Mouse (Mus musculus): Measurements from ENCODE around the gene Tulp3. TPM values are rescaled to one million over a fixed set of nuclear protein-coding genes. Genes with fewer than 3 reads are reported as not detected.

The Tulp3 gene
- total and polyA plus RNA-seq, 3 experiments: 3.7 to 13.1 (median 5.5) TPM

DNA sequence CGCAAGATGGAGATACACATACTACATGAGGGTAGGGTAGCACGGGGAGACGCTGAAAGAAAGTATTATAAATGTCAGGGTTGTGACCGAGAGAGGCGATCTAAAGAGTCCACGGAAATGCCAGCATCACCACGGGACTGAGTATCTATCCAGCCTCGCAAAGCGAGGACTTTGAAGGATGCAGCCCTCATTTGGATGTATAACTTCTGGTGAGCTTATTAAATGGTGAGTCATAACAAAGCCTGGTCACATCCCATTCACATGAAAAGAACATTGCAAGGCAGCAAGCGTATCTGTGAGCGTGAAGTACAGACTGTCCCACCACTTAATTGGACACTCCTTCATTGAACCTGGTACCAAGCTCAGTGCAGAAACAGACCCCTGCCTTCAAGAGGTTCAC is 54.2 kb downstream of the Tulp3 start:
- Histone ChIP-seq H3K4me2 (ENCODE audit: insufficient read depth, low read depth, poor library complexity, severe bottlenecking) (no peak overlapping the region), H3K79me2 (replicated peaks; ENCODE audit: control insufficient read depth, extremely low read depth, insufficient read depth, poor library complexity, severe bottlenecking) (no peaks in the 10 kb centered on the region), H3K4me1 (ENCODE audit: control insufficient read depth in 1 of 2, insufficient read depth in 2 of 2) (peaks cover 6% of the 10 kb centered on the region in 2 experiments; a peak in 3 of 4 replicates), H3K9ac (ENCODE audit: insufficient read depth, low read depth) (no peak overlapping the region), H3K27ac (ENCODE audit: insufficient read depth, low read depth) (no peak overlapping the region), H3K27me3 (replicated peaks) (no peaks in the 10 kb centered on the region), H3K9me3 (replicated peaks; ENCODE audit: low read length) (peaks cover 14% of the 10 kb centered on the region), H3K36me3 (replicated peaks in 1 of 2; ENCODE audit: control insufficient read depth in 1 of 2, insufficient read depth in 1 of 2, low read length in 1 of 2) (no peaks in the 10 kb centered on the region), H3K4me3 (replicated peaks in 1 of 3; ENCODE audit: low read depth in 2 of 3, low read length in 2 of 3, poor library complexity in 1 of 3) (no peak overlapping the region)
- dilution Hi-C loops (cut with MboI; ENCODE audit: extremely low pct_ligation_motif_present, extremely low pct_unique_long_range_greater_than_20kb, low sequenced_read_pairs): no loop called here
- no peak for DNase-seq (ENCODE audit: extremely low read depth)
- in situ Hi-C loops (cut with MboI; ENCODE audit: low pct_ligation_motif_present, low pct_unique_long_range_greater_than_20kb, low sequenced_read_pairs): no loop called here
- no peak for TF ChIP-seq CTCF (conservative IDR thresholded peaks at IDR 0.05 in 1 of 2, IDR thresholded peaks at IDR 0.05 in 1 of 2; ENCODE audit: low read depth in 2 of 2, low read length in 2 of 2)
- no peak for TF ChIP-seq USF2 (conservative IDR thresholded peaks at IDR 0.05; ENCODE audit: low read depth, low read length)
- TF ChIP-seq KAT2A (IDR thresholded peaks at IDR 0.05; ENCODE audit: insufficient replicate concordance, low read length): no peak
- no peak for TF ChIP-seq USF1 (IDR thresholded peaks at IDR 0.05; ENCODE audit: low read depth, low read length)
- TF ChIP-seq MEF2A (IDR thresholded peaks at IDR 0.05; ENCODE audit: borderline replicate concordance, low read depth, low read length): no peak
- no peak for TF ChIP-seq BHLHE40 (IDR thresholded peaks at IDR 0.05; ENCODE audit: low read depth, low read length)
- TF ChIP-seq PAX5 (IDR thresholded peaks at IDR 0.05; ENCODE audit: low read length): no peak
- no peak for TF ChIP-seq RAD21 (IDR thresholded peaks at IDR 0.05; ENCODE audit: low read depth, low read length)
- TF ChIP-seq POLR2AphosphoS2 (IDR thresholded peaks at IDR 0.05; ENCODE audit: low read depth, low read length): no peak
- no peak for TF ChIP-seq NRF1 (IDR thresholded peaks at IDR 0.05; ENCODE audit: low read depth, low read length)
- no peak for TF ChIP-seq RCOR1 (conservative IDR thresholded peaks at IDR 0.05; ENCODE audit: low read depth, low read length)
- no peak for TF ChIP-seq MAFK (IDR thresholded peaks at IDR 0.05; ENCODE audit: insufficient replicate concordance, low read length)
- no peak for TF ChIP-seq GABPA (IDR thresholded peaks at IDR 0.05; ENCODE audit: insufficient replicate concordance, low read depth, low read length)
- TF ChIP-seq POLR2A (IDR thresholded peaks at IDR 0.05; ENCODE audit: low read depth, low read length): no peak
- TF ChIP-seq MAX (IDR thresholded peaks at IDR 0.05; ENCODE audit: low read length): no peak
- TF ChIP-seq NELFE (IDR thresholded peaks at IDR 0.05; ENCODE audit: low read depth, low read length): no peak
- TF ChIP-seq SMC3 (IDR thresholded peaks at IDR 0.05; ENCODE audit: low read depth, low read length): no peak
- no peak for TF ChIP-seq MAZ (IDR thresholded peaks at IDR 0.05; ENCODE audit: low read depth, low read length)
- TF ChIP-seq ELF1 (IDR thresholded peaks at IDR 0.05; ENCODE audit: low read depth, low read length): no peak

- H3K4me3 ChIP-seq (replicated peaks in 1 of 3; ENCODE audit: low read depth in 2 of 3, low read length in 2 of 3, poor library complexity in 1 of 3): no peak within 1 kb of the TSS
- in situ Hi-C loops (cut with MboI; ENCODE audit: low pct_ligation_motif_present, low pct_unique_long_range_greater_than_20kb, low sequenced_read_pairs): no loop called here
- TF ChIP-seq ELF1 (IDR thresholded peaks at IDR 0.05; ENCODE audit: low read depth, low read length) (no peak), USF2 (conservative IDR thresholded peaks at IDR 0.05; ENCODE audit: low read depth, low read length) (no peak), BHLHE40 (IDR thresholded peaks at IDR 0.05; ENCODE audit: low read depth, low read length) (no peak), EP300 (IDR thresholded peaks at IDR 0.05; ENCODE audit: low read length) (no peak), UBTF (IDR thresholded peaks at IDR 0.05; ENCODE audit: low read depth, low read length) (no peak), GABPA (IDR thresholded peaks at IDR 0.05; ENCODE audit: insufficient replicate concordance, low read depth, low read length) (no peak), JUN (IDR thresholded peaks at IDR 0.05; ENCODE audit: insufficient read depth, low read depth, low read length) (no peak), RAD21 (IDR thresholded peaks at IDR 0.05; ENCODE audit: low read depth, low read length) (no peak), IRF4 (IDR thresholded peaks at IDR 0.05; ENCODE audit: low read depth, low read length) (no peak)
- dilution Hi-C loops (cut with MboI; ENCODE audit: extremely low pct_ligation_motif_present, extremely low pct_unique_long_range_greater_than_20kb, low sequenced_read_pairs): no loop called here
- no peak within 1 kb of the TSS for H3K9ac ChIP-seq (ENCODE audit: insufficient read depth, low read depth)
- no peaks in the 10 kb centered on the region for H3K27me3 ChIP-seq (replicated peaks)
- H3K36me3 ChIP-seq (replicated peaks in 1 of 2; ENCODE audit: control insufficient read depth in 1 of 2, insufficient read depth in 1 of 2, low read length in 1 of 2): no peaks in the 10 kb centered on the region
- no peaks in the 10 kb centered on the region for H3K79me2 ChIP-seq (replicated peaks; ENCODE audit: control insufficient read depth, extremely low read depth, insufficient read depth, poor library complexity, severe bottlenecking)
- no peak for DNase-seq (ENCODE audit: extremely low read depth)
- peaks cover 10 to 12% of the 10 kb centered on the region in 2 experiments; a peak in 3 of 4 replicates for H3K4me1 ChIP-seq (ENCODE audit: control insufficient read depth in 1 of 2, insufficient read depth in 2 of 2)
- peaks cover 14% of the 10 kb centered on the region for H3K9me3 ChIP-seq (replicated peaks; ENCODE audit: low read length)
- no peak within 1 kb of the TSS for H3K27ac ChIP-seq (ENCODE audit: insufficient read depth, low read depth)
- H3K4me2 ChIP-seq (ENCODE audit: insufficient read depth, low read depth, poor library complexity, severe bottlenecking): no peak within 1 kb of the TSS
Measured at GRCm38 (mm10) chr6:128300134-128301001, 55.3 kb downstream of the Tulp3 start, which contains the start of gene Tead4. Gene Tead4, minus strand, starts transcription at chr6:128300823.
